Mouse (Mus musculus) heart, postnatal 0 days (tissue): Measurements from ENCODE around the gene Klhl18. TPM values are rescaled to one million over a fixed set of nuclear protein-coding genes. Genes with fewer than 3 reads are reported as not detected.
"Not testable (repeated sequence)": the region's sequence is repeated elsewhere in the genome, so short reads cannot be mapped to it uniquely, and the experiment has no call there.

Experiments used
- ATAC-seq: fragments of 200-750 bp; cut with Nextera tagmentation; 2 replicates; pipeline ENCODE4 v1.8.0; 2017; ENCODE audit warnings: low read depth, moderate number of reproducible peaks, moderate library complexity; ENCODE audit not compliant: insufficient read depth
- DNase-seq: peaks from one replicate; pipeline ENCODE4 v3.0.0-alpha.2; 2016; ENCODE audit warnings: low spot score
- H3K27ac ChIP-seq: fragments of 300-500 bp; sonication (generic); 2 replicates; pipeline ENCODE4 v1.5.1; 2014; ENCODE audit warnings: low read depth, mild to moderate bottlenecking
- H3K27me3 ChIP-seq: fragments of 300-500 bp; sonication (generic); 2 replicates; pipeline ENCODE4 v1.6.1; 2014; ENCODE audit warnings: low read length, mixed read lengths; ENCODE audit not compliant: control insufficient read depth, insufficient read depth
- H3K36me3 ChIP-seq: fragments of 300-500 bp; sonication (generic); replicated peaks from 2 replicates; pipeline ENCODE4 v1.6.1; 2014; ENCODE audit warnings: low read length, mixed read lengths; ENCODE audit not compliant: control insufficient read depth, insufficient read depth
- H3K4me1 ChIP-seq: fragments of 300-500 bp; sonication (generic); 2 replicates; pipeline ENCODE4 v1.6.1; 2014; ENCODE audit warnings: antibody characterized with exemption; ENCODE audit not compliant: control insufficient read depth, insufficient read depth
- H3K4me2 ChIP-seq: fragments of 300-500 bp; sonication (generic); 2 replicates; pipeline ENCODE4 v1.6.1; 2014; ENCODE audit warnings: low read depth, mild to moderate bottlenecking, low read length, moderate library complexity
- H3K4me3 ChIP-seq: fragments of 300-500 bp; sonication (generic); 2 replicates; pipeline ENCODE4 v1.5.1; 2014; ENCODE audit warnings: low read depth, low read length
- H3K9ac ChIP-seq: fragments of 300-500 bp; sonication (generic); replicated peaks from 2 replicates; pipeline ENCODE4 v1.6.1; 2014; ENCODE audit warnings: low read depth, low read length, mixed read lengths
- H3K9me3 ChIP-seq: fragments of 300-500 bp; sonication (generic); replicated peaks from 2 replicates; pipeline ENCODE4 v1.6.1; 2016; ENCODE audit warnings: low read length; ENCODE audit not compliant: control insufficient read depth
- CTCF ChIP-seq: IDR thresholded peaks from 2 replicates; pipeline ENCODE4 v1.5.1; 2016; ENCODE audit warnings: antibody characterized with exemption, control low read depth, low read depth
- EP300 ChIP-seq: IDR thresholded peaks from 2 replicates; pipeline ENCODE4 v1.6.1; 2016; ENCODE audit warnings: antibody characterized with exemption, low read depth
- WGBS: fragments of 180-500 bp; shearing (Covaris S2); extraction: QIAGEN DNeasy Blood & Tissue Kit; methylation state at CpG from one replicate; pipeline ENCODE4 v1.1.7; 2014; 5-methylcytosine and 5-hydroxymethylcytosine counted together
- polyA plus RNA-seq: library from polyadenylated mRNA; unstranded; fragments of >200 nt; fragmentation: Nextera tagmentation; extraction: Ambion mirVana; gene quantifications from 2 replicates; pipeline ENCODE4 v1.2.1, GENCODE M21; 2015
- total RNA-seq: library from RNA; depleted of rRNA; stranded (reverse); fragments of >200 nt; gene quantifications from 2 replicates; pipeline ENCODE4 v1.2.3, GENCODE M21; 2014; ENCODE audit warnings: low replicate concordance; rRNA removed

Gene Klhl18
- total and polyA plus RNA-seq, 2 experiments from 2014 or later, result 4.3 to 6.6 TPM

DNA sequence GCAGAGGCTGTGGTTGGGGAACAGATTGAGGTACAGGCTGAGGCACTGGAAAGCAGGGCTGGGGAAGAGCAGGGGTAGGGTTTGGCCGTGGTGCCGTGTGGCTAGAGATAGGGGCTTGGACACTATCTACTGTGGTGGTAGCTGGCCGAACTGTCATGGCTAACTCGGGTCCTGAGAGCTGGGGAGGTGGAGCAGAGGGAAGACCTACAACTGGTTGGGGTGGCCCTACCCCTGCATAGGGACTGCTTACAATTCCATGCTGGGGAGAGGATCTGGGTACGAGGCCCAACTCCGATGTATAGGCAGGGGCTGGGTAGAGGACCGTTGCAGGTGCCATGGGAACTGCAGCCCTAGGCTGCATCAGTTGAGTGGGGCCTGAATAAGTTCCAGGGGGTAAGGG is 88.5 kb downstream of the Klhl18 start:
- no peak overlapping the region for H3K4me3 ChIP-seq
- no peak overlapping the region for H3K9ac ChIP-seq
- no peak overlapping the region for H3K27ac ChIP-seq
- H3K27me3 ChIP-seq, result no peaks in the 10 kb centered on the region
- DNase-seq, result no peak
- H3K4me1 ChIP-seq, result no peaks in the 10 kb centered on the region
- no peak for ATAC-seq
- H3K4me2 ChIP-seq, result no peak overlapping the region
- WGBS, result 84% methylated on average over 7 of the region's 7 CpGs
- H3K36me3 ChIP-seq, result peaks cover 97% of the 10 kb centered on the region
- no peaks in the 10 kb centered on the region for H3K9me3 ChIP-seq
- TF ChIP-seq CTCF, result no peak
- TF ChIP-seq EP300, result no peak

DNA sequence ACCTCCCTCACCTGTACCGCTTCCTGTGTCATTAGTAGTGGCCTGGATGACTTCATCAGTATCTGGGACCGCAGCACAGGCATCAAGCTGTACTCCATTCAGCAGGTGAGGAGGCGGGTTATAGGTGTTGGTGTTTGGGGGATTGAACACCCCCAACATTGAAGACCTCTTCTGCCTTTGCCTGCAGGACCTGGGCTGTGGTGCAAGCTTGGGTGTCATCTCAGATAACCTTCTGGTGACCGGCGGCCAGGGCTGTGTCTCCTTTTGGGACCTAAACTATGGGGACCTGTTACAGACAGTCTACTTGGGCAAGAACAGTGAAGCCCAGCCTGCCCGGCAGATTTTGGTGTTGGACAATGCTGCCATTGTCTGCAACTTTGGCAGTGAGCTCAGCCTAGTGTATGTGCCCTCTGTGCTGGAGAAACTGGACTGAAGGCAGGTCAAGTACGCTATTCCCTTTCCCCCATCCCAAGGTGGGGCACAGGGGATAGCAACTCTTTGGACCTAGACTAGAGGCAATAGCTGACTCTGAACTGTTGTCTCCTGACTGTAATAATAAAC is 92.0 kb downstream of the Klhl18 start:
- 91% methylated on average over 7 of the region's 7 CpGs for whole genome bisulfite sequencing
- no peak for ATAC-seq

DNA sequence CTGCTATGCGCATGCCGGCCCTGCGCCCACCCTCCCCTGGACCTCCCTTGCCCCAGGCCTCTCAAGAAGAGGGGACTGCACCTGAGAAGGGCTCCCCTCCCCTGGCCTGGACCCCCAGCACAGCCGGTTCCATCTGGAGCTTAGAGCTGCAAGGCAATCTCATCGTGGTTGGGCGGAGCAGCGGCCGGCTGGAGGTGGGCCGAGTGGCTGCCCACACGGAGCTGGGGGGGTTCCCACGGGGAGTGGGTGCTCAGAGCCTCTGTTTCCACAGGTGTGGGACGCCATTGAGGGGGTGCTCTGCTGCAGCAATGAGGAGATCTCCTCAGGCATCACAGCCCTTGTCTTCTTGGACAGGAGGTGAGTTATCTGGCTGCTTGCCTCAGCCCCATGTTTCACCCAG is 95.2 kb downstream of the Klhl18 start:
- peaks cover 61% of the 10 kb centered on the region for H3K36me3 ChIP-seq
- no peak overlapping the region for H3K4me3 ChIP-seq
- H3K27ac ChIP-seq, result no peak overlapping the region
- WGBS, result 79% methylated on average over 12 of the region's 12 CpGs
- H3K4me2 ChIP-seq, result no peak overlapping the region
- ATAC-seq (no peak), DNase-seq (no peak)
- no peaks in the 10 kb centered on the region for H3K9me3 ChIP-seq
- no peak overlapping the region for H3K9ac ChIP-seq
- H3K4me1 ChIP-seq, result no peaks in the 10 kb centered on the region; the same call in 1 of the 2 replicates
- no peaks in the 10 kb centered on the region for H3K27me3 ChIP-seq
- TF ChIP-seq CTCF, result no peak
- TF ChIP-seq EP300, result no peak

More for the DNA sequence above, 92.0 kb downstream of the Klhl18 start:
- H3K9me3 ChIP-seq, result no peaks in the 10 kb centered on the region
- no peak overlapping the region for H3K9ac ChIP-seq
- H3K4me1 ChIP-seq, result no peaks in the 10 kb centered on the region; the same call in 1 of the 2 replicates
- H3K36me3 ChIP-seq, result peaks cover 74% of the 10 kb centered on the region
- H3K4me2 ChIP-seq, result no peak overlapping the region
- no peaks in the 10 kb centered on the region for H3K27me3 ChIP-seq
- TF ChIP-seq EP300 (no peak), CTCF (no peak)
- no peak overlapping the region for H3K4me3 ChIP-seq
- H3K27ac ChIP-seq, result no peak overlapping the region
- DNase-seq, result no peak

DNA sequence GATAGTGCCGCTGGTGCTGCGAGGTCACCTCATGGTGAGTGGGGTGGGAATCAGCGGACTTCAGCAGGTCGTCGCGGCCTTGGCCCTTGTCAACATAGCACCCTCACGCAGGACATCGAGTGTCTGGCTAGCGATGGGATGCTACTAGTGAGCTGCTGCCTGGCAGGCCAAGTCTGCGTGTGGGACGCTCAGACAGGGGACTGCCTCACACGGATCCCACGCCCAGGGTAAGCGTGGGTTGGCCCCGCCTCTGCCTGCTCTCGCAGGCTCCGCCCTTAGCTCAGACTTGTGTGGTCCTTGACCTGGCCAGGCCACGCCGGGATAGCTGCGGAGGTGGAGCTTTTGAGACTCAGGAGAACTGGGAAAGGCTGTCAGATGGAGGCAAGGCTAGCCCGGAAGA is 95.8 kb downstream of the Klhl18 start:
- DNase-seq, result no peak
- ATAC-seq, result peak; percentile 44
- Histone ChIP-seq H3K27ac (no peak overlapping the region), H3K36me3 (peaks cover 60% of the 10 kb centered on the region), H3K4me1 (no peaks in the 10 kb centered on the region; the same call in 1 of the 2 replicates), H3K27me3 (no peaks in the 10 kb centered on the region), H3K4me2 (peak overlapping the region; percentile 40), H3K4me3 (0 out of 2 replicates have a peak overlapping the region, but pooled peaks have one; percentile 11), H3K9me3 (no peaks in the 10 kb centered on the region), H3K9ac (no peak overlapping the region)
- TF ChIP-seq EP300 (no peak), CTCF (no peak)
- WGBS, result 26% methylated on average over 20 of the region's 21 CpGs

DNA sequence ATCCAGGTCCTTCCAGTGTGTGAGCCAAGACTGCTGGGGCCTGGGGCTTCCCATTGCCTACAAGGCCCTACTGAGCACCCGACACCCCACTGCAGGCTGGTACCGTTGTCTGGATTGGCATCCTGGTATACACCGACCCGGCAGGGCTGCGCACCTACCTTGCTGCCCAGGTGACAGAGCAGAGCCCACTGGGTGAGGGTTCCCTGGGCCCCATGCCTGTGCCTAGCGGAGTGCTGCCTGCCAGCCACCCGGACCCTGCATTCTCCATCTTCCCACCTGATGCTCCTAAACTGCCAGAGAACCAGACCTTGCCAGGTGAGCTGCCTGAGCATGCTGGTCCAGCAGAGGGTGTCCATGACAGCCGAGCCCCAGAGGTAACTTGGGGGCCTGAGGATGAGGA is 97.1 kb downstream of the Klhl18 start:
- no peaks in the 10 kb centered on the region; the same call in 1 of the 2 replicates for H3K4me1 ChIP-seq
- H3K4me2 ChIP-seq, result no peak overlapping the region
- no peaks in the 10 kb centered on the region for H3K9me3 ChIP-seq
- peaks cover 50% of the 10 kb centered on the region for H3K36me3 ChIP-seq
- no peak overlapping the region for H3K27ac ChIP-seq
- TF ChIP-seq CTCF, result no peak
- no peak overlapping the region for H3K9ac ChIP-seq
- no peak overlapping the region for H3K4me3 ChIP-seq
- no peak for DNase-seq
- ATAC-seq, result no peak
- WGBS, result 90% methylated on average over 8 of the region's 8 CpGs
- no peaks in the 10 kb centered on the region for H3K27me3 ChIP-seq

DNA sequence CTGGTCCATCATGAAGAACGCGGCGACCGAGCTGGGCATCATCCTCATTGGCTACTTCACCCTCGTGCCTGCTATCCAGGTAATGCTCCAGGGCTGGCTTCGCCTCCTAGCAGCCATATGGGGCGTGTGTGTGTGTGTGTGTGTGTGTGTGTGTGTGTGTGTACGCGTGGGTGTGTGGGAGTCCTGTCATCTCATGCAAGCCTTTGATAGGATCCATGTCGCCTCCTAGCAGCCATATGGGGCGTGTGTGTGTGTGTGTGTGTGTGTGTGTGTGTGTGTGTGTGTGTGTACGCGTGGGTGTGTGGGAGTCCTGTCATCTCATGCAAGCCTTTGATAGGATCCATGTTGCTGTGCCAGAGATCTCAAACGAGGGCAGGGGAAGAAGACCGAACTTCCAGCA is 98.8 kb downstream of the Klhl18 start:
- H3K27me3 ChIP-seq, H3K4me2 ChIP-seq, DNase-seq, ATAC-seq, H3K9ac ChIP-seq, H3K4me3 ChIP-seq, H3K27ac ChIP-seq, H3K4me1 ChIP-seq, H3K9me3 ChIP-seq: not testable (repeated sequence)
- peaks cover 56% of the 10 kb centered on the region for H3K36me3 ChIP-seq
- WGBS, result 77% methylated on average over 12 of the region's 15 CpGs

Other genes starting within 250 kb of the Klhl18 start
- 0.19 and 1.1 TPM in 2 replicates for gene Cspg5, start 232.9 kb downstream of the Klhl18 start, total RNA-seq
- 0.71 and 1.1 TPM in 2 replicates for gene Cspg5, start 232.9 kb downstream of the Klhl18 start, polyA plus RNA-seq
- 18.3 and 21.9 TPM in 2 replicates for gene Elp6, start 171.5 kb downstream of the Klhl18 start, total RNA-seq
- gene Elp6, start 171.5 kb downstream of the Klhl18 start, polyA plus RNA-seq, result 6.8 and 7.0 TPM in 2 replicates
- 34.0 and 63.5 TPM in 2 replicates for gene Scap, start 143.4 kb downstream of the Klhl18 start, total RNA-seq
- gene Scap, start 143.4 kb downstream of the Klhl18 start, polyA plus RNA-seq, result 12.1 and 14.6 TPM in 2 replicates
- 7.3 and 16.4 TPM in 2 replicates for gene Ptpn23, start 68.5 kb downstream of the Klhl18 start, total RNA-seq
- gene Ptpn23, start 68.5 kb downstream of the Klhl18 start, polyA plus RNA-seq, result 6.7 TPM in 2 replicates
- 1.8 and 2.6 TPM in 2 replicates for gene Ngp, start 56.9 kb downstream of the Klhl18 start, total RNA-seq
- 1.8 and 2.4 TPM in 2 replicates for gene Ngp, start 56.9 kb downstream of the Klhl18 start, polyA plus RNA-seq
- 0.70 TPM in 1 of 2 replicates, not detected in the other for gene Kif9, start 264 bp upstream of the Klhl18 start, total RNA-seq
- 0.29 and 0.37 TPM in 2 replicates for gene Kif9, start 264 bp upstream of the Klhl18 start, polyA plus RNA-seq
- gene Setd2, start 55.9 kb upstream of the Klhl18 start, total RNA-seq, result 27.5 and 33.2 TPM in 2 replicates
- 12.7 and 13.0 TPM in 2 replicates for gene Setd2, start 55.9 kb upstream of the Klhl18 start, polyA plus RNA-seq
- gene Nradd, start 147.8 kb upstream of the Klhl18 start, total RNA-seq, result 7.9 and 22.8 TPM in 2 replicates
- gene Nradd, start 147.8 kb upstream of the Klhl18 start, polyA plus RNA-seq, result 10.4 and 11.5 TPM in 2 replicates
- 11.5 and 12.9 TPM in 2 replicates for gene Nbeal2, start 177.5 kb upstream of the Klhl18 start, total RNA-seq
- 1.2 and 1.6 TPM in 2 replicates for gene Nbeal2, start 177.5 kb upstream of the Klhl18 start, polyA plus RNA-seq
- 52.9 and 95.9 TPM in 2 replicates for gene Ccdc12, start 179.8 kb upstream of the Klhl18 start, total RNA-seq
- 134 and 143 TPM in 2 replicates for gene Ccdc12, start 179.8 kb upstream of the Klhl18 start, polyA plus RNA-seq